Mouse (Mus musculus) small intestine, adult 2 months (tissue): ENCODE results near the gene Vav3.

ENCODE experiments used
- CTCF ChIP-seq: fragments of 200-500 bp; IDR thresholded peaks from 2 replicates; pipeline ENCODE4 v1.5.1; 2012; ENCODE audit warnings: low read depth, mild to moderate bottlenecking, control low read depth, inconsistent platforms, low read length, moderate library complexity, mixed read lengths; ENCODE audit not compliant: insufficient replicate concordance, insufficient read length; ENCODE audit errors: extremely low read depth
- POLR2A ChIP-seq: fragments of 200-500 bp; IDR thresholded peaks from 2 replicates; pipeline ENCODE4 v1.6.1; 2012; ENCODE audit warnings: low read depth, mild to moderate bottlenecking, control low read depth, inconsistent platforms, low read length, moderate library complexity

DNA sequence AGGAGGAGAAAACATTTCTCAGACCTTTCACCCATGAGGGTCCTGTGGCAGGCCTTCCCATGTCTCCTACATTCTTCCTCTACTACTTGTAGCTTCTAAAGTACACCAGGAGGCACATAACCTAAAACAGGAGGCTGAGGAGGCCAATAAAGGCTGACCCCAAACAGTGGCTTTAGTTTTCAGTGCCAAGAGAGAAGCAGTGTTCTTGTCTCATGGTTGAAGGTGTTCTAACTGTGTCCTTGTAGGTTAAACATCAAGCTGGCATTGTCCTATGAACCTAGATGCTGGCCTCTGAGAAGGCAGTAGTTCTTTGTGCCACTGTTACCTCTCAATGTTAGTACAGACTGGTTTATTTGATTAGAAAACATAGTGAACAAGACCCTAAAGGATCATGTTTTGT lies 245.5 kb downstream of the Vav3 start:
- TF ChIP-seq CTCF (no peak), POLR2A (no peak)
